Mouse (Mus musculus) erythroblast, embryonic 14.5 days (primary cell): Measurements from ENCODE around the gene Vps13a.

Experiments used
- GATA1 ChIP-seq: IDR thresholded peaks from 2 replicates; pipeline ENCODE4 v1.6.1; 2012; ENCODE audit warnings: low read length, inconsistent platforms, mixed read lengths
- TAL1 ChIP-seq: IDR thresholded peaks from 3 replicates; pipeline ENCODE4 v1.6.1; 2012; ENCODE audit warnings: low read length, inconsistent platforms, mixed read lengths

- no peak for TF ChIP-seq TAL1
- no peak for TF ChIP-seq GATA1
Observed at GRCm38 (mm10) chr19:16576790-16577189, 203.9 kb downstream of the Vps13a start.
